Mouse (Mus musculus): ENCODE results near the gene Dennd4b. TPM values are rescaled to one million over a fixed set of nuclear protein-coding genes. Genes with fewer than 3 reads are reported as not detected.

Gene Dennd4b
- total and polyA plus RNA-seq, 2 experiments: 2.2 to 9.2 TPM

- H3K27ac ChIP-seq (replicated peaks; ENCODE audit: insufficient read depth, low read depth, low read length): no peak overlapping the region
- H3K79me2 ChIP-seq (ENCODE audit: control insufficient read depth, insufficient read depth, low read length): peaks cover 32% of the 10 kb centered on the region
- TF ChIP-seq CTCF (IDR thresholded peaks at IDR 0.05; ENCODE audit: low read depth, low read length): no peak
- no peak for TF ChIP-seq POLR2A (IDR thresholded peaks at IDR 0.05; ENCODE audit: extremely low read depth, insufficient read depth, low read length)
- H3K4me3 ChIP-seq (ENCODE audit: insufficient read depth, low read depth, low read length): no peak overlapping the region
- H3K27me3 ChIP-seq (ENCODE audit: control insufficient read depth, insufficient read depth, low read length): no peaks in the 10 kb centered on the region
- WGBS: 60% methylated on average over 2 of the region's 2 CpGs
- peaks cover 16% of the 10 kb centered on the region for H3K4me1 ChIP-seq (ENCODE audit: control insufficient read depth, insufficient read depth, low read length)
- no peaks in the 10 kb centered on the region for H3K36me3 ChIP-seq (ENCODE audit: control insufficient read depth, insufficient read depth, low read length)
- no peak for DNase-seq (ENCODE audit: extremely low read depth, low read depth, low spot score)
- H3K9ac ChIP-seq (ENCODE audit: low read depth, low read length): no peak overlapping the region
Observed at GRCm38 (mm10) chr3:90294651-90295050, 29.7 kb downstream of the Dennd4b start.

- no peak for DNase-seq (ENCODE audit: extremely low read depth, low read depth, low spot score)
- no peak overlapping the region for H3K4me3 ChIP-seq (ENCODE audit: insufficient read depth, low read depth, low read length)
- TF ChIP-seq POLR2A (IDR thresholded peaks at IDR 0.05; ENCODE audit: extremely low read depth, insufficient read depth, low read length) (no peak), CTCF (IDR thresholded peaks at IDR 0.05; ENCODE audit: low read depth, low read length) (no peak)
- H3K27me3 ChIP-seq (ENCODE audit: control insufficient read depth, insufficient read depth, low read length): no peaks in the 10 kb centered on the region
- WGBS: 70% methylated on average over 3 of the region's 3 CpGs
- H3K79me2 ChIP-seq (ENCODE audit: control insufficient read depth, insufficient read depth, low read length): peaks cover 37% of the 10 kb centered on the region
- H3K4me1 ChIP-seq (ENCODE audit: control insufficient read depth, insufficient read depth, low read length): 0 out of 2 replicates have a peak, but pooled peaks cover 2% of the 10 kb centered on the region
- no peak overlapping the region for H3K9ac ChIP-seq (ENCODE audit: low read depth, low read length)
- H3K27ac ChIP-seq (replicated peaks; ENCODE audit: insufficient read depth, low read depth, low read length): no peak overlapping the region
- no peaks in the 10 kb centered on the region; the same call in 1 of the 2 replicates for H3K36me3 ChIP-seq (ENCODE audit: control insufficient read depth, insufficient read depth, low read length)
Observed at GRCm38 (mm10) chr3:90305801-90306200, 40.8 kb downstream of the Dennd4b start.

GRCm38 (mm10) chr3:90309589-90309988, 44.6 kb downstream of the Dennd4b start:
- Histone ChIP-seq H3K9ac (ENCODE audit: low read depth, low read length) (no peak overlapping the region), H3K27ac (replicated peaks; ENCODE audit: insufficient read depth, low read depth, low read length) (no peak overlapping the region), H3K36me3 (ENCODE audit: control insufficient read depth, insufficient read depth, low read length) (no peaks in the 10 kb centered on the region; the same call in 1 of the 2 replicates), H3K4me3 (ENCODE audit: insufficient read depth, low read depth, low read length) (no peak overlapping the region), H3K4me1 (ENCODE audit: control insufficient read depth, insufficient read depth, low read length) (0 out of 2 replicates have a peak, but pooled peaks cover 2% of the 10 kb centered on the region), H3K27me3 (ENCODE audit: control insufficient read depth, insufficient read depth, low read length) (no peaks in the 10 kb centered on the region), H3K79me2 (ENCODE audit: control insufficient read depth, insufficient read depth, low read length) (peaks cover 28% of the 10 kb centered on the region)
- no peak for DNase-seq (ENCODE audit: extremely low read depth, low read depth, low spot score)
- TF ChIP-seq CTCF (IDR thresholded peaks at IDR 0.05; ENCODE audit: low read depth, low read length): no peak
- no peak for TF ChIP-seq POLR2A (IDR thresholded peaks at IDR 0.05; ENCODE audit: extremely low read depth, insufficient read depth, low read length)

- TF ChIP-seq CTCF (IDR thresholded peaks at IDR 0.05; ENCODE audit: low read depth, low read length) (peak; percentile 36; the same call in 1 of the 2 replicates), POLR2A (IDR thresholded peaks at IDR 0.05; ENCODE audit: extremely low read depth, insufficient read depth, low read length) (no peak)
- Histone ChIP-seq H3K4me1 (ENCODE audit: control insufficient read depth, insufficient read depth, low read length) (no peaks in the 10 kb centered on the region), H3K36me3 (ENCODE audit: control insufficient read depth, insufficient read depth, low read length) (no peaks in the 10 kb centered on the region; the same call in 1 of the 2 replicates), H3K9ac (ENCODE audit: low read depth, low read length) (no peak overlapping the region), H3K27me3 (ENCODE audit: control insufficient read depth, insufficient read depth, low read length) (no peaks in the 10 kb centered on the region), H3K4me3 (ENCODE audit: insufficient read depth, low read depth, low read length) (no peak overlapping the region), H3K79me2 (ENCODE audit: control insufficient read depth, insufficient read depth, low read length) (peaks cover 27% of the 10 kb centered on the region; the same call in 1 of the 2 replicates), H3K27ac (replicated peaks; ENCODE audit: insufficient read depth, low read depth, low read length) (no peak overlapping the region)
- no peak for DNase-seq (ENCODE audit: extremely low read depth, low read depth, low spot score)
Observed at GRCm38 (mm10) chr3:90313367-90313766, 48.4 kb downstream of the Dennd4b start.

GRCm38 (mm10) chr3:90314241-90314640, 49.3 kb downstream of the Dennd4b start:
- no peak for DNase-seq (ENCODE audit: extremely low read depth, low read depth, low spot score)
- TF ChIP-seq CTCF (IDR thresholded peaks at IDR 0.05; ENCODE audit: low read depth, low read length) (no peak), POLR2A (IDR thresholded peaks at IDR 0.05; ENCODE audit: extremely low read depth, insufficient read depth, low read length) (no peak)
- Histone ChIP-seq H3K27ac (replicated peaks; ENCODE audit: insufficient read depth, low read depth, low read length) (no peak overlapping the region), H3K36me3 (ENCODE audit: control insufficient read depth, insufficient read depth, low read length) (no peaks in the 10 kb centered on the region; the same call in 1 of the 2 replicates), H3K27me3 (ENCODE audit: control insufficient read depth, insufficient read depth, low read length) (no peaks in the 10 kb centered on the region), H3K79me2 (ENCODE audit: control insufficient read depth, insufficient read depth, low read length) (peaks cover 27% of the 10 kb centered on the region; the same call in 1 of the 2 replicates), H3K9ac (ENCODE audit: low read depth, low read length) (no peak overlapping the region), H3K4me1 (ENCODE audit: control insufficient read depth, insufficient read depth, low read length) (no peaks in the 10 kb centered on the region), H3K4me3 (ENCODE audit: insufficient read depth, low read depth, low read length) (no peak overlapping the region)

- no peaks in the 10 kb centered on the region for H3K27me3 ChIP-seq (ENCODE audit: control insufficient read depth, insufficient read depth, low read length)
- no peak for DNase-seq (ENCODE audit: extremely low read depth, low read depth, low spot score)
Observed at GRCm38 (mm10) chr3:90322289-90322688, 57.3 kb downstream of the Dennd4b start.

More at GRCm38 (mm10) chr3:90322289-90322688, 57.3 kb downstream of the Dennd4b start:
- no peak overlapping the region for H3K4me3 ChIP-seq (ENCODE audit: insufficient read depth, low read depth, low read length)
- H3K79me2 ChIP-seq (ENCODE audit: control insufficient read depth, insufficient read depth, low read length): peaks cover 39% of the 10 kb centered on the region; the same call in 1 of the 2 replicates
- WGBS: 71% methylated on average over 6 of the region's 6 CpGs
- TF ChIP-seq POLR2A (IDR thresholded peaks at IDR 0.05; ENCODE audit: extremely low read depth, insufficient read depth, low read length) (no peak), CTCF (IDR thresholded peaks at IDR 0.05; ENCODE audit: low read depth, low read length) (no peak)
- H3K36me3 ChIP-seq (ENCODE audit: control insufficient read depth, insufficient read depth, low read length): no peaks in the 10 kb centered on the region
- H3K27ac ChIP-seq (replicated peaks; ENCODE audit: insufficient read depth, low read depth, low read length): no peak overlapping the region
- no peak overlapping the region for H3K9ac ChIP-seq (ENCODE audit: low read depth, low read length)
- peaks cover 1% of the 10 kb centered on the region; the same call in 1 of the 2 replicates for H3K4me1 ChIP-seq (ENCODE audit: control insufficient read depth, insufficient read depth, low read length)
